Mouse (Mus musculus) heart, postnatal 0 days (tissue): ENCODE measurements around the gene Ggt5.

ENCODE experiments used
- CTCF ChIP-seq: IDR thresholded peaks from 2 replicates; pipeline ENCODE4 v1.5.1; 2016; ENCODE audit warnings: antibody characterized with exemption, control low read depth, low read depth
- EP300 ChIP-seq: IDR thresholded peaks from 2 replicates; pipeline ENCODE4 v1.6.1; 2016; ENCODE audit warnings: antibody characterized with exemption, low read depth

GRCm38 (mm10) chr10:75626991-75627390 is 37.9 kb downstream of the Ggt5 start:
- no peak for TF ChIP-seq CTCF
- no peak for TF ChIP-seq EP300
